Mouse (Mus musculus) brain, embryonic 18.5 days (tissue): ENCODE data around the gene Dnajc5.

Experiments
- DNase-seq: peaks from one replicate; pipeline ENCODE4 v3.0.0-alpha.2; 2012; ENCODE audit warnings: low read depth, low spot score

The Dnajc5 gene

GRCm38 (mm10) chr2:181572921-181573920, 52.9 kb downstream of the Dnajc5 start:
- no peak for DNase-seq

DNA sequence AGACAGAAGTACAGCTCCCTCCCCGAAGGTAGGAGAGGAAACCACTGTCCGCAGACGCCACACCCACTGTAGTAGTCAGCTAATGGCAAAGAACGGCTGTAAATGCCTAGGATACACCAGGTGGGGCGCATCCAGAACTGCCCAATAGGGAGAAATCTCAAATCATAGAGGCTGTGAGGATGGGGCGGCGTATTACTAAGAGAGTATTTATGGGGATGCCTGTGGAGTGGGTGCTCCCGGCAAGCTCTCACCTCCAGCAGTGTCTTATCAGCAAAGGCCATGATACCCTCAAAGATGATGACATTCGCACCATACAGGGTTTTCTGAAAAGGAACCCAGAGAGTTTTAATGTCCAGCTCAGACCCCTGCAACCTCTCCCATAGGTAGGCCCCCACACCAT, 53.7 kb downstream of the Dnajc5 start:
- no peak for DNase-seq

DNA sequence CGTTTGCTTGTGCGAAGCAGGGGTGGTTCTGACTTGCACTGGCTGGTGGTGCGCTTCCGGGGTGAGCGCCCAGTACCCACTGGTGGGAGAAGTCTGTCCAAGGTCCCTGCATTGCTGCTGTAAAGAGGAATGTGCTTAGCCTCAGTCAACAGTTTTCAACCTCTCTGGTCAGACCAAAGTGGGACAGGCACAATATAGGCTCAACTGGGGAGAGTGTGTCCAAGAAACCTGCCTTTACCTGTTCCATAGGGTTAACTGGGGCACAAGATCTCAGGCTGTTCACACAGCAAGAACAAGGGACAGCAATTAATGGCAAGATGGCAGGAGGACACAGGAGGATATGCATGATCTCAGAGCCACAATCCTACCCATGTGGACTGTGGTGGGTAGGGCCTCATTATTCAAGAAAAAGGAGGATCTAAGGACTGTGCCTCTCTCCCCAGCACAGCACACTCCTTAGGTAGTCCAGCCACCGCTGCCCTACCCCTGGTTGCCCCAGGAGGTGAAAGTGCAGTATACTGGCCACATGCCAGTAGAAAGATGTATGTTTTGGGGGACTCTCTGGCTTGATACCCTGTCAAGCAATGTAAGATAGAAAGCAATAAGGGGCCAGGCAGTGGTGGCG, 54.7 kb downstream of the Dnajc5 start:
- no peak for DNase-seq

GRCm38 (mm10) chr2:181576613-181577012, 56.3 kb downstream of the Dnajc5 start:
- no peak for DNase-seq

DNA sequence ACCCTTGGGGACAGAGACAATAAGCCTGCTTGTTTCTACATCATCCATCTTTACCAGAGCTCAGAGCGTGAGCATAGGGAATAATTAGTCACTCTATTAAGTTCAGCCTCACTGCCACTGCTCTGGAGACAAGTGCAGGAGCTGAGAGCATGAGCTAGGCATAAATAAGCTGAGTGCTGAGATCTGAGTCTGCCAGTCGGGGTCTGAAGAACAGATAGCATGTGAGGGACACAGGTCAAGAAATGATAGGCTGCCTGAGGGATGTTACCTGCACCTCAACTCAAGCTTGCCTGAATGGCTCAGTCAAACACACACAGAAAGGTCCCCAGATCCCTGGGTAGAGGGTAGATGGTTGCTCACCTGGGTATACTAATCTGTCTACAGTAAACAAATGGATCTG, 56.8 kb downstream of the Dnajc5 start:
- no peak for DNase-seq

DNA sequence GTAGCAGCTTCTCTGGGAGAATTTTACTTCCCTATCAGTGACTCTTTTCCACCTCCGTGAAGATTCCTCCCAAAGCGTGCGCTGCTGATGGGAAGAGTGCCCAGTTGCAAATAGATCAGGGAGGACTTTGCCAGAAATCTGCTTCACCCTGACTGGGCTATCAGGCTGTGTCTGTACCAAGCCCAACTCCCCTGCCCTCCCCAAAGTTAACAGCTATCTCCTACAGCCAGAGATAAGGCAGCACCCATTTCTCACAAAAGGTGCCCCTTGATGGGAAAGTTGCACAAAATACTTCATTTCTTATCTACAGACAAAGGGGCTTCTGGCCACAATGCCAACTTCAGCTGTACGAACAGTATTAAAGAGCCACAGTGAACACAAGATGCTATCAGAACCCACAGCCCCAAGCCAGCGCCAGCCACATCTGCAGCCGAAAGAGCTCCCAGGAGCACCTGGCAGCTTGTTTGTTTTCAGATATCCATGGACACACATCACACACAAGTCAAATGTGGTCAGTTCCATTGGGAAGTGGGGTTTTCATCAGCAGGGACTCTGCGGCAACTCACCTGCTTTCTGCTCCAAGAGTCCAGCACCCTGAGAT, 57.8 kb downstream of the Dnajc5 start:
- no peak for DNase-seq

DNA sequence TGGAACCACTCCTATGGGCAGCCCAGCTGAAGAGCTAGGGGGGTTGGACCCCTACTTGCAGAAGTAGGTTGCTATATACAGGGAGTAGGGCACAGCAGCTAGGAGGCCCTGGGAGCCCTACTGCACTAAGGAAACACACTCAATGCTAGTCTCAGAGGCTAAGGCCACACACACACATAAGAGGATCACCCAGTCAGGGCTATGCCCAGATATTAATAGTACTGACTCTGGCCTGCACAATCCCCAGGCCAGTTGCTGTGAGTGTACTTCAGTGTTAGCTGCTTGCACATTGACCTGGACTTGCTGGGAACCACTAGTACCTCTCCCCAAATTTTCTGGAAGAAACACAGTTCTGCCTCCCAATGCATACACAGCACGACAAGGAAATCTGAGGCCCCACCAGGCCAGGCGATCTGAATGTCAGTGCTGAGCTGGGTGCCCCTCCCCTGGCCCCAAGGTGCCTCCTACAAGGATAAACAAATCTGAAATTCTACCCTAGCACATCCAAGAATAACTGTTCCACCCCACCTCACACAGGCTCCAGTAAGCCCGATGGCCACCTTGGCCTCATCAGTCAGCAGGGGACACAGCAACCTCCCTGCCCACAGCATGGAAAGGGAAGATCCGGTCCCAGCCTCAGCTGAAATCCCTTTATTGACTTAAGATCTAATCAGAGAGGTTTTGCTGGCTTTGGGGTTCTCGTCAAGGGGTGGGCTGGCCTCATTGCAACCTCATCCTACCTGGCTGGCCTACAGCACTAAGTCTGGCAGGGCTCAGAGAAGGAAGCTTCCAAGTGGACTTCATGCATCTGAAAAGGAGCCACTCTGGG, 58.7 kb downstream of the Dnajc5 start:
- no peak for DNase-seq

DNA sequence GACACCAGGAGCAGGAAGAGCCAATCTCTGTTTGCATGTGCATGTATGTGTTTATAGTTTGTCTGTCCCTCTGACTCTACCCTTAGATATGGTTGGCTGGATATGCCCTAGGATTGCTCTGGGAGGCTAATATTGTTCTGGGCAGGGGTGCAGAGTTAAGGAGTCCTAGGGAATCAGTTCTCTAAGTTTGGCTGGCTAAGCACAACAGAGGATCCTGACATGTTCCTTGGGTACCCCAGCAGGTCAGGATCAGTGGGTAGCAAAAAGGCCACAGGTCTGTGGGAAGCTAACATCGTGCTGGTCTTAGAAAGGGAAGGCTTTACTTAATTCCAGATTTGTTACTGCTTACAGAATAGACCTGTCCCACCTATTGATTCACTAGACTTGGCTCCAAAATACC, 59.4 kb downstream of the Dnajc5 start:
- DNase-seq, result no peak

DNA sequence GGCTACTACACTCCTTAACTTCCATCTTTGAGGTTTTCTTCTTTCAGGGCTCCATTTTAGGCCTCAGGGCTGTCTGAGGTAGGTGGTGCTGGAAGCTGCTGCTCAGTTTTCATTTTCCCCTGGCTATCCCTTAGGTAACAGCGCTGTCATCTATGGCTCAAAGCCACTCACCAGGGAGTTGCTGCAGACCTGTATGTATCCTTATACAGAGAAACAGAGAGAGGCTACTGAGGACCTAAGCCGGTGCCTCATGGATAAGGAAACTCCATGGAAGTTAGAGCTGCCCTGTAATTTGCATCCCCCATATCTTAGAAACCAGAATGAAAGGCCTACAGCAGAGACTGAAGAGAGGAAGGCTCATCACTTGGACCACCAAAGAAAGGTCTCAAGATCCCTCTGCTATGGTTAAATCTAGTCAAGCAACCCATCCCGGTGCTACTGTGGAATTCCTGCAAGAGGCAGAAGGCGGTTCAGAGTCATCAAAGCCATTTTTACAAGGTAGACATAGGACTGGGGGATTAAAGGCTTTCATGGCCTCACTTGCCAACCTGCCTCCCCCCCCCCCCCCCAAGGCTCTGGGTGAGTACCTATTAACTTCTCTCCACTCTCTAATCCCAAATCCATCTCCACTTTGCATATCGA, 60.0 kb downstream of the Dnajc5 start:
- no peak for DNase-seq

- DNase-seq, result no peak
Measured at GRCm38 (mm10) chr2:181581016-181581401, 60.7 kb downstream of the Dnajc5 start.

GRCm38 (mm10) chr2:181581402-181582120, 61.3 kb downstream of the Dnajc5 start:
- no peak for DNase-seq

- no peak for DNase-seq
Measured at GRCm38 (mm10) chr2:181582358-181582757, 62.1 kb downstream of the Dnajc5 start.

DNA sequence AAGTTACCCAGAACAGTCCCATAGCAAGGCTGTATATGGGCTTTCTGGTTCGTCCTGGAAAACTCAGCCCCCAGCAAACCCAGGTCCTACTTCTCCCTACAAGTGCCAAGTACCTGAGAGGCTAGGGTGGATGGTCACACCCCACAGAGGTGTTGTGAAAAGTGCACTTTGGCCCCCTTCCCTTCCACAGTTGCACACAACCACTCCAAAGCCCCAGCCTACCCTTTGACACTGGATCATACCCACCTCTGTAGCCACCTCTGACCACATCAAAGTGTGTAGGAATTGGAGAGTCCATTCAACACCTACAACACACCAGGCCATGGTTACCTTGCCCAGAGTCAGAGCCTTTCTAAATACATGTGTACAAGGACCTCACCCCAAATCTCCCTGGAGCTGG, 62.7 kb downstream of the Dnajc5 start:
- DNase-seq, result no peak

DNA sequence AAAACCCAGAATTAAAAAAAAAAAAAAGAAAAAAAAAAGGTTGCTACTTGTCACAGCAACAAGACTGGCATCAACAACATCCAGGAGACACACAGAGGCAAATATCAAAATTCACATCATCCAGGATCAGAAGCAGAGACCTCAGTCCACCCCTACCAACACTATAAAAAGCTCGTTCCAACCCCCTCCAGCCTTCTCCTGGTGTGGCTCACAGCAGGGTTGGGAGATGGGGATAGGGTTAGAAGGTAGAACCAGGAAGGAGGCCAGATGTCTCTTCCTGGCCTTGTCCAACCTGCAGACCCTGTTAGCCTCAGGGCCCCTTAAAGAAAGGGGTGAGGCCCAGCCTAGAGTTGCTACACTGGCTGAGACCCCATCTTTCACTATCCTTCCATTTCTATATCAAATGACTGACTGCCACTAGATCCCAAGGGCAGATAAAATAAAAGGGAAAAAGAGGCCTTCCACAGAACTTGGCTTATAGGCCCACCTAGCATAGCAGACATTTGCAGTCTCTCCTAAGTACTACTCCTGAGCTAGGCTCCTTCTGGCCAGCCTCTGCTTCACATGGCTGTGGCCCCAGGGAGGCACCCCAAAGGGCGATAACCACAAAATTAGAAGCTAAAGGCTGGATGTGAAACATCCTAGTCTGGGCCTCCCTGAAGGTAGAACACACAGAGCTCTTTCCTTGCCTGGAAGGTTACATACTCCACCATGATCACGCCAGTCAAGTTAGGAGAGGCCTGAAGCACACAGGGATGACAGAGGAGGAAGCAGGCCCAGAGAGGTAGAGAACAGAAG, 63.4 kb downstream of the Dnajc5 start:
- DNase-seq, result no peak

DNA sequence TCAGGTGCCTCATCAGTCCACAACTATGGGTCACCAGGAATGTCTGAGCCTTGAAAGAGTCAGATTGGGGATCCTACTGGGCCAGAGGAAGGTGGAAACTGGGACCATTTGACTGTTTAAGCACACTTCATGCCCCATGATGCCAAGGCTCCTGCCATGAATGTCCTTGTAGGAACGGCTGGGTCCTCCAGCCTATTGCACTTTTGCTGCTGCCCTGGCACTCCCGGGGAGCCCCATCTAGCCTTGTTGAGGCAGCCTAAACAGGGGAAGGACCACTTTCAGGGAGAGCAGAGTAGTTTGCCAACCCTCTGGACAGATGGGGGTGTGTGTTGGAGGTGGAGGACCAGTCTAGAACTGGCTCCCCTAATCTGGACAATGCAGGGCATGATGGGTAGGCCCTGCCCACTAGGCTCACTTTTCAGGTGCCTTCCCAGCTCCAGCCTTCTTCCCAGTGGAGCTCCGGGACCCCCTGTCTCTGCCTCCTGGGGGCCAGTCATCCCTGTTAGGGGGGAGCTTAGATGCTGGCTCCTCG, 64.2 kb downstream of the Dnajc5 start, which contains the start of gene Uckl1:
TSS of gene Uckl1 (minus strand) at position 482 of the 532 bp plus-strand sequence.
- no peak for DNase-seq

DNA sequence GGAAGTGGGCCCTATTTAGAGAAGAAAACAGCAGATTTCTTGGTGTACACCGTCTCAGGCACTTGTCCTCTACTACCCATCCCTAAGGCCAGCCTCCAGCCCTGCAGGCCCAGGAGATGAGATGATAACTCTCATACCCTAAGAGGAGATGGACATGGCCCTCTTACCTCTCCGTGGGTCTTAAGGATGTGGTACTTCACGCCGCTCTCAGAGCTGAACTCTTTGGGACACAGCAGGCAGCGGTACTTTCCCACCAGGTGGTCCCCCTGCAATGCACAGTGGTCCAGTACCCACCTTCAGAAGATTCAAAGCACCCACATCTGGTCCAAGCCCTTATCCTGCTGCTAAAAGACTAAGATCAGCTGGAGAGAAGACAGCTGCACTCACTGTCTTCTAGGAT, 65.2 kb downstream of the Dnajc5 start:
- no peak for DNase-seq

DNA sequence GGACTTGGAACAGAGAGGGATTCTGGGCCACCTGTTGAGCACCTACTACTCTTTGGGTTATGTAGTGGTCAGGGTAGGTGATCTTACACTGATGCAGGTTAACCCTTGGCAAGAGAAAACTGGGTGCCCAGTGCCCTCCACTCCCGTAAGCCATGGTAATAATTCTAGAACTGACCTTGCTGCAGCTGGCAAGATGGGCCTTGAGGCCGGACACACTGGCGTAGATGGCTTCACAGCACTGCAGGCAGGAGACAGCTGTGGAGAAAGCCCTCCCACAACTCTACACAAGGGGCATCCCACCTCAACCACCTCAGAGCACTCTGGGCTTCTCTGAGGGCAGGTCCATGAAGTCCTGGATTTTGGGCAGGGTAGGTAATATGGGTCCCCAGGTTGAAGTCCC, 65.8 kb downstream of the Dnajc5 start:
- DNase-seq, result no peak

DNA sequence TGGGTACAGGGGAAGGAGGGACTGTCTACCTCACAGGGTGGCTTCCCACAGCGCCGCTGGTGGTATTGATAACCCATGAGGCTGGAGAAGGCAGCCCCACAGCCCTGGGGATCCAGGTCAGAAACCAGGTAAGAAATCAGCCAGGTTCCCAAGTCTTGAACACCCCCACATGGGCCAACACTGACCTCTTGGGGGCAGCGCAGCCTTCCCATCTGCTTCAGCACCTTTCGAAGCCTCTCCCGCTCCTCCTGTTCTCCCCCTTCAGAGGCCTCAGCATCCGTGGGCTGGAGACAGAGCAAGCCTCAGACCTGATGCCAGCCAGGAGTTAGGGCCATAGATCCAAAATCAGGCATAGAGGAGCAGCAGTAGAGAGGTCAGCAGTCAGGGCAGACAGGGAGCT, 67.5 kb downstream of the Dnajc5 start:
- DNase-seq, result no peak

GRCm38 (mm10) chr2:181588229-181588780, 68.0 kb downstream of the Dnajc5 start:
- DNase-seq, result no peak
